Comparison of ENCODE assay signal across 20 mouse cellular contexts in genomic region chr2:165262274-165262990, GRCm38 (mm10). TPM values are rescaled to one million over a fixed set of nuclear protein-coding genes. Genes with fewer than 3 reads are reported as not detected.
"Had no signal": no experiment of that assay in that cellular context is flagged by ENCODE, and none has a peak within 500 bp of the region (broad histone marks: within the 10 kb centered on the region; RNA-seq: fewer than 3 reads in every experiment).

No protein-coding gene starts in this region.

- H3K9me3 ChIP-seq: kidney, embryonic 15.5 days; liver, embryonic 13.5 days; neural tube, embryonic 13.5 days had no signal

- H3K9ac ChIP-seq: kidney, embryonic 15.5 days; liver, embryonic 13.5 days; neural tube, embryonic 13.5 days had no signal

- H3K4me1 ChIP-seq: kidney, embryonic 15.5 days; liver, embryonic 13.5 days had no signal

- H3K4me2 ChIP-seq: kidney, embryonic 15.5 days; liver, embryonic 13.5 days; neural tube, embryonic 13.5 days had no signal

- H3K36me3 ChIP-seq: kidney, embryonic 15.5 days; liver, embryonic 13.5 days; neural tube, embryonic 13.5 days had no signal

- H3K4me3 ChIP-seq: kidney, embryonic 15.5 days; left cerebral cortex, adult 2 months; liver, embryonic 13.5 days; myocyte; neural tube, embryonic 13.5 days had no signal

- DNase-seq: kidney, adult 8-10 months; kidney, postnatal 10 days; kidney, postnatal 36 days; layer of hippocampus, postnatal 36 days; liver, embryonic 13.5 days; lung, adult 2 months; lung, postnatal 14 days; lung, postnatal 4 days; midbrain, embryonic 14.5 days; retina, postnatal 1 day; thymus, adult 18-20 months; thymus, postnatal 36 days had no signal

- H3K27ac ChIP-seq: kidney, embryonic 15.5 days; left cerebral cortex, adult 2 months; liver, embryonic 13.5 days; neural tube, embryonic 13.5 days had no signal

RNA-seq across cellular contexts. Expression of gene Cdh22, which starts 27.8 kb away (rescaled TPM):
- total RNA-seq: liver, adult 2 months; megakaryocyte progenitor cell, adult 5-6 weeks; neutrophil, adult 5-6 weeks had no signal
- polyA plus RNA-seq: liver, adult 2 months; liver, embryonic 13.5 days; liver, embryonic 16.5 days had no signal
